Mouse (Mus musculus) stomach, embryonic 16.5 days (tissue): Measurements from ENCODE around the gene Msh3. TPM values are rescaled to one million over a fixed set of nuclear protein-coding genes. Genes with fewer than 3 reads are reported as not detected.

ENCODE experiments used
- ATAC-seq: fragments of 200-750 bp; cut with Nextera tagmentation; 2 replicates; pipeline ENCODE4 v1.8.0; 2017; ENCODE audit warnings: moderate number of reproducible peaks, moderate TSS enrichment; ENCODE audit not compliant: insufficient read depth, low FRiP score
- H3K27ac ChIP-seq: fragments of 300-500 bp; sonication (generic); 2 replicates; pipeline ENCODE4 v1.5.1; 2014; ENCODE audit warnings: low read length
- H3K27me3 ChIP-seq: fragments of 300-500 bp; sonication (generic); 2 replicates; pipeline ENCODE4 v1.6.1; 2014; ENCODE audit warnings: low read length, control low read depth, mixed read lengths; ENCODE audit not compliant: control insufficient read depth, insufficient read depth
- H3K36me3 ChIP-seq: fragments of 300-500 bp; sonication (generic); 2 replicates; pipeline ENCODE4 v1.6.1; 2014; ENCODE audit warnings: low read length; ENCODE audit not compliant: control insufficient read depth, insufficient read depth
- H3K4me1 ChIP-seq: fragments of 300-500 bp; sonication (generic); 2 replicates; pipeline ENCODE4 v1.6.1; 2014; ENCODE audit warnings: low read length, control low read depth, mixed read lengths; ENCODE audit not compliant: control insufficient read depth, insufficient read depth
- H3K4me2 ChIP-seq: fragments of 300-500 bp; sonication (generic); 2 replicates; pipeline ENCODE4 v1.6.1; 2014; ENCODE audit warnings: low read depth, low read length, mixed read lengths
- H3K4me3 ChIP-seq: fragments of 300-500 bp; sonication (generic); replicated peaks from 2 replicates; pipeline ENCODE4 v1.5.1; 2014; ENCODE audit warnings: mild to moderate bottlenecking, low read length
- H3K9ac ChIP-seq: fragments of 300-500 bp; sonication (generic); 2 replicates; pipeline ENCODE4 v1.6.1; 2014; ENCODE audit warnings: low read length
- H3K9me3 ChIP-seq: fragments of 300-500 bp; sonication (generic); replicated peaks from 2 replicates; pipeline ENCODE4 v1.6.1; 2016; ENCODE audit warnings: low read length, control low read depth; ENCODE audit not compliant: control insufficient read depth
- WGBS: fragments of 180-500 bp; shearing (Covaris S2); extraction: QIAGEN DNeasy Blood & Tissue Kit; methylation state at CpG from one replicate; pipeline ENCODE4 v1.1.7; 2014; 5-methylcytosine and 5-hydroxymethylcytosine counted together
- polyA plus RNA-seq: library from polyadenylated mRNA; unstranded; fragments of >200 nt; fragmentation: Nextera tagmentation; extraction: Ambion mirVana; gene quantifications from 2 replicates; pipeline ENCODE4 v1.2.1, GENCODE M21; 2015

The Msh3 gene
- polyA plus RNA-seq, 1 experiment from 2014 or later: 20.5 TPM

GRCm38 (mm10) chr13:92305680-92306079, 49.1 kb downstream of the Msh3 start, which contains the start of gene Gm20379:
Gene Gm20379, plus strand, starts transcription at chr13:92305980.
- peaks cover 9% of the 10 kb centered on the region; the same call in 1 of the 2 replicates for H3K36me3 ChIP-seq
- no peak within 1 kb of the TSS for H3K27ac ChIP-seq
- no peaks in the 10 kb centered on the region for H3K27me3 ChIP-seq
- H3K9ac ChIP-seq: no peak within 1 kb of the TSS
- no peaks in the 10 kb centered on the region for H3K9me3 ChIP-seq
- 97% methylated on average over 11 of the region's 11 CpGs for WGBS
- no peak within 1 kb of the TSS for H3K4me3 ChIP-seq
- H3K4me2 ChIP-seq: no peak within 1 kb of the TSS
- no peak for ATAC-seq
- no peaks in the 10 kb centered on the region for H3K4me1 ChIP-seq

GRCm38 (mm10) chr13:92304291-92304690, 50.5 kb downstream of the Msh3 start:
- no peak for ATAC-seq

GRCm38 (mm10) chr13:92303062-92303948, 51.5 kb downstream of the Msh3 start:
- Histone ChIP-seq H3K4me2 (no peak overlapping the region), H3K27ac (no peak overlapping the region), H3K4me3 (no peak overlapping the region), H3K4me1 (no peaks in the 10 kb centered on the region), H3K9ac (no peak overlapping the region), H3K9me3 (no peaks in the 10 kb centered on the region), H3K27me3 (no peaks in the 10 kb centered on the region), H3K36me3 (0 out of 2 replicates have a peak, but pooled peaks cover 4% of the 10 kb centered on the region)
- no peak for ATAC-seq
- 82% methylated on average over 8 of the region's 8 CpGs for WGBS

More at GRCm38 (mm10) chr13:92304291-92304690, 50.5 kb downstream of the Msh3 start:
- no peak overlapping the region for H3K9ac ChIP-seq
- H3K36me3 ChIP-seq: peaks cover 8% of the 10 kb centered on the region; the same call in 1 of the 2 replicates
- no peak overlapping the region for H3K4me3 ChIP-seq
- no peaks in the 10 kb centered on the region for H3K27me3 ChIP-seq
- H3K9me3 ChIP-seq: no peaks in the 10 kb centered on the region
- H3K27ac ChIP-seq: no peak overlapping the region
- 94% methylated on average over 5 of the region's 5 CpGs for WGBS
- H3K4me1 ChIP-seq: no peaks in the 10 kb centered on the region
- H3K4me2 ChIP-seq: no peak overlapping the region

- Histone ChIP-seq H3K9me3 (no peaks in the 10 kb centered on the region), H3K27me3 (no peaks in the 10 kb centered on the region), H3K4me2 (no peak overlapping the region), H3K4me1 (no peaks in the 10 kb centered on the region), H3K4me3 (no peak overlapping the region), H3K27ac (no peak overlapping the region), H3K36me3 (no peaks in the 10 kb centered on the region), H3K9ac (no peak overlapping the region)
- WGBS: 74% methylated on average over 4 of the region's 4 CpGs
- ATAC-seq: no peak
These were observed 52.3 kb downstream of the Msh3 start for GRCm38 (mm10) chr13:92302466-92302865.

GRCm38 (mm10) chr13:92301754-92302153, 53.0 kb downstream of the Msh3 start:
- H3K27me3 ChIP-seq: no peaks in the 10 kb centered on the region
- no peak overlapping the region for H3K4me3 ChIP-seq
- no peak overlapping the region for H3K4me2 ChIP-seq
- ATAC-seq: no peak
- no peaks in the 10 kb centered on the region for H3K9me3 ChIP-seq
- no peaks in the 10 kb centered on the region for H3K4me1 ChIP-seq
- H3K27ac ChIP-seq: no peak overlapping the region
- WGBS: 46% methylated on average over 4 of the region's 4 CpGs
- no peak overlapping the region for H3K9ac ChIP-seq
- no peaks in the 10 kb centered on the region for H3K36me3 ChIP-seq

GRCm38 (mm10) chr13:92299522-92299921, 55.3 kb downstream of the Msh3 start:
- Histone ChIP-seq H3K36me3 (0 out of 2 replicates have a peak, but pooled peaks cover 5% of the 10 kb centered on the region), H3K27me3 (no peaks in the 10 kb centered on the region), H3K4me3 (no peak overlapping the region), H3K4me2 (no peak overlapping the region), H3K27ac (no peak overlapping the region), H3K4me1 (no peaks in the 10 kb centered on the region), H3K9me3 (no peaks in the 10 kb centered on the region), H3K9ac (no peak overlapping the region)
- WGBS: 74% methylated on average over 1 of the region's 1 CpGs
- no peak for ATAC-seq

GRCm38 (mm10) chr13:92297021-92297420, 57.8 kb downstream of the Msh3 start:
- H3K27me3 ChIP-seq: no peaks in the 10 kb centered on the region
- no peak overlapping the region for H3K4me2 ChIP-seq
- H3K4me3 ChIP-seq: no peak overlapping the region
- ATAC-seq: no peak
- no peaks in the 10 kb centered on the region for H3K9me3 ChIP-seq
- WGBS: 90% methylated on average over 2 of the region's 2 CpGs
- no peak overlapping the region for H3K9ac ChIP-seq
- H3K4me1 ChIP-seq: no peaks in the 10 kb centered on the region
- no peak overlapping the region for H3K27ac ChIP-seq
- 0 out of 2 replicates have a peak, but pooled peaks cover 7% of the 10 kb centered on the region for H3K36me3 ChIP-seq

GRCm38 (mm10) chr13:92296490-92296889, 58.3 kb downstream of the Msh3 start:
- Histone ChIP-seq H3K4me2 (no peak overlapping the region), H3K27ac (no peak overlapping the region), H3K27me3 (no peaks in the 10 kb centered on the region), H3K4me3 (no peak overlapping the region), H3K36me3 (0 out of 2 replicates have a peak, but pooled peaks cover 7% of the 10 kb centered on the region), H3K4me1 (no peaks in the 10 kb centered on the region), H3K9ac (no peak overlapping the region), H3K9me3 (no peaks in the 10 kb centered on the region)
- ATAC-seq: no peak
- 92% methylated on average over 4 of the region's 4 CpGs for WGBS

- Histone ChIP-seq H3K27ac (no peak overlapping the region), H3K9ac (no peak overlapping the region), H3K4me3 (no peak overlapping the region), H3K9me3 (no peaks in the 10 kb centered on the region), H3K36me3 (0 out of 2 replicates have a peak, but pooled peaks cover 7% of the 10 kb centered on the region), H3K27me3 (no peaks in the 10 kb centered on the region), H3K4me2 (no peak overlapping the region), H3K4me1 (no peaks in the 10 kb centered on the region)
- WGBS: 69% methylated on average over 5 of the region's 5 CpGs
- ATAC-seq: no peak
These were observed 60.9 kb downstream of the Msh3 start for GRCm38 (mm10) chr13:92293883-92294282.
